Mouse (Mus musculus) heart, embryonic 14.5 days (tissue): ENCODE measurements around the gene Jph3. TPM values are rescaled to one million over a fixed set of nuclear protein-coding genes. Genes with fewer than 3 reads are reported as not detected.

Experiments
- ATAC-seq: fragments of 200-750 bp; cut with Nextera tagmentation; 2 replicates; pipeline ENCODE4 v1.8.0; 2017; ENCODE audit warnings: low read depth, moderate TSS enrichment; ENCODE audit not compliant: insufficient number of reproducible peaks, insufficient read depth, low FRiP score
- H3K27ac ChIP-seq, 2 experiments: fragments of 200-500 bp in 1 of 2; fragments of 300-500 bp in 1 of 2; sonication (generic) in 1 of 2; replicated peaks in 1 of 2; 2 replicates each; pipeline ENCODE4 v1.5.1; 2012 to 2014; ENCODE audit warnings: low read depth in 2 of 2, low read length in 2 of 2, control low read depth in 1 of 2, mild to moderate bottlenecking in 1 of 2, mixed read lengths in 1 of 2; ENCODE audit not compliant: control insufficient read depth in 1 of 2, insufficient read depth in 1 of 2
- H3K27me3 ChIP-seq: fragments of 300-500 bp; sonication (generic); 2 replicates; pipeline ENCODE4 v1.6.1; 2014; ENCODE audit warnings: mild to moderate bottlenecking, low read length, control low read depth; ENCODE audit not compliant: control insufficient read depth, insufficient read depth
- H3K36me3 ChIP-seq: fragments of 300-500 bp; sonication (generic); 2 replicates; pipeline ENCODE4 v1.6.1; 2014; ENCODE audit warnings: mild to moderate bottlenecking, control low read depth, low read length, mixed read lengths; ENCODE audit not compliant: control insufficient read depth, insufficient read depth
- H3K4me1 ChIP-seq, 2 experiments: fragments of 200-500 bp in 1 of 2; fragments of 300-500 bp in 1 of 2; sonication (generic) in 1 of 2; 2 replicates each; pipeline ENCODE4 v1.6.1; 2012 to 2014; ENCODE audit warnings: low read length in 2 of 2, control low read depth in 1 of 2, mixed read lengths in 1 of 2; ENCODE audit not compliant: control insufficient read depth in 2 of 2, insufficient read depth in 2 of 2
- H3K4me2 ChIP-seq: fragments of 300-500 bp; sonication (generic); 2 replicates; pipeline ENCODE4 v1.6.1; 2014; ENCODE audit warnings: mild to moderate bottlenecking, low read length
- H3K4me3 ChIP-seq, 2 experiments: fragments of 200-500 bp in 1 of 2; fragments of 300-500 bp in 1 of 2; sonication (generic) in 1 of 2; 2 replicates each; pipeline ENCODE4 v1.5.1; 2012 to 2014; ENCODE audit warnings: low read length in 2 of 2, mild to moderate bottlenecking in 2 of 2, control low read depth in 1 of 2, low read depth in 1 of 2, moderate library complexity in 1 of 2; ENCODE audit not compliant: control insufficient read depth in 1 of 2, insufficient read depth in 1 of 2
- H3K9ac ChIP-seq: fragments of 300-500 bp; sonication (generic); 2 replicates; pipeline ENCODE4 v1.6.1; 2014; ENCODE audit warnings: mild to moderate bottlenecking, low read length
- H3K9me3 ChIP-seq: fragments of 300-500 bp; sonication (generic); 2 replicates; pipeline ENCODE4 v1.6.1; 2016; ENCODE audit warnings: low read length, control low read depth; ENCODE audit not compliant: control insufficient read depth
- WGBS: fragments of 180-500 bp; shearing (Covaris S2); extraction: QIAGEN DNeasy Blood & Tissue Kit; methylation state at CpG from one replicate; pipeline ENCODE4 v1.1.7; 2014; 5-methylcytosine and 5-hydroxymethylcytosine counted together
- polyA plus RNA-seq: library from polyadenylated mRNA; unstranded; fragments of >200 nt; fragmentation: Nextera tagmentation; extraction: Ambion mirVana; gene quantifications from 2 replicates; pipeline ENCODE4 v1.2.1, GENCODE M21; 2014

The Jph3 gene
- polyA plus RNA-seq, 1 experiment from 2014 or later: 0.18 TPM

- no peak overlapping the region for H3K27ac ChIP-seq
- no peak overlapping the region for H3K4me2 ChIP-seq
- ATAC-seq: no peak
- WGBS: 54% methylated on average over 4 of the region's 4 CpGs
- H3K36me3 ChIP-seq: no peaks in the 10 kb centered on the region
- peaks cover 5 to 10% of the 10 kb centered on the region in 2 experiments; a peak in 3 of 4 replicates for H3K4me1 ChIP-seq
- no peaks in the 10 kb centered on the region for H3K9me3 ChIP-seq
- no peaks in the 10 kb centered on the region; the same call in 1 of the 2 replicates for H3K27me3 ChIP-seq
- no peak overlapping the region for H3K4me3 ChIP-seq
- H3K9ac ChIP-seq: no peak overlapping the region
Measured at GRCm38 (mm10) chr8:121694453-121694852, 35.0 kb upstream of the Jph3 start.

GRCm38 (mm10) chr8:121695585-121696184, 33.7 kb upstream of the Jph3 start:
- Histone ChIP-seq H3K36me3 (no peaks in the 10 kb centered on the region), H3K9ac (no peak overlapping the region), H3K4me3 (no peak overlapping the region), H3K4me2 (no peak overlapping the region), H3K27me3 (no peaks in the 10 kb centered on the region; the same call in 1 of the 2 replicates), H3K27ac (no peak overlapping the region), H3K4me1 (peaks cover 5 to 10% of the 10 kb centered on the region in 2 experiments; a peak in 3 of 4 replicates), H3K9me3 (no peaks in the 10 kb centered on the region)
- ATAC-seq: no peak
- WGBS: 49% methylated on average over 6 of the region's 6 CpGs

- Histone ChIP-seq H3K9ac (peak overlapping the region; percentile 50), H3K4me3 (peak overlapping the region; percentile 6 to 13; a peak in 2 of 4 replicates), H3K9me3 (no peaks in the 10 kb centered on the region), H3K27me3 (no peaks in the 10 kb centered on the region; the same call in 1 of the 2 replicates), H3K27ac (no peak overlapping the region), H3K4me1 (peaks cover 5 to 10% of the 10 kb centered on the region in 2 experiments; a peak in 3 of 4 replicates), H3K4me2 (peak overlapping the region; percentile 56), H3K36me3 (no peaks in the 10 kb centered on the region)
- 5% methylated on average over 15 of the region's 17 CpGs for WGBS
- ATAC-seq: no peak
Measured at GRCm38 (mm10) chr8:121697735-121698614, 31.4 kb upstream of the Jph3 start.

DNA sequence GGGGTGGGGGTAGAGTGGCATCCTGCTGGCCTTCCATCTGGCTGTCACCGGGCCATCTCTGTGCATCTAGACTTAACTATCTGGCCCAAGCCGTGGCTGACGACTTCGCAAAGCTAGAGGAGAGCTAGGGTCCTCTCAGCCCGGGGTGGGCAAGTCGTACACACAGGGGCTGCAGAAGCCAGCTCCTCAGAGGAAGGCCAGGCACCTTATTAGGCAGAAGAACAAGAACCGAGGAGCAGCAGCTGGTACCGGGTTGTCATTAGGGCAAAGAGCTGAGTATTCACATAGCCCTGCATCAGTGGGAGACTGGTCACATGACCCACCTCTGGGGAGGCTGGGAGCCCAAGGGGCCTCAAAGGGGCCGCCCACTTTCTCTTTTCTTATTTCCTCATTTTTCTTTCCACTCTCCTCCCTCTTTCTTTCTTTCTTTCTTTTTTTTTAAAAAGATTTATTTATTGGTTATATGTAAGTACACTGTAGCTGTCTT, 30.8 kb upstream of the Jph3 start:
- H3K9me3 ChIP-seq: no peaks in the 10 kb centered on the region
- peak overlapping the region in 1 of 2 experiments; percentile 13; a peak in 1 of 4 replicates for H3K4me3 ChIP-seq
- H3K36me3 ChIP-seq: no peaks in the 10 kb centered on the region
- H3K4me1 ChIP-seq: peaks cover 5 to 10% of the 10 kb centered on the region in 2 experiments; a peak in 3 of 4 replicates
- no peak overlapping the region for H3K27ac ChIP-seq
- peak overlapping the region; percentile 56 for H3K4me2 ChIP-seq
- ATAC-seq: no peak
- H3K27me3 ChIP-seq: no peaks in the 10 kb centered on the region; the same call in 1 of the 2 replicates
- 9% methylated on average over 9 of the region's 9 CpGs for WGBS
- peak overlapping the region; percentile 50 for H3K9ac ChIP-seq

DNA sequence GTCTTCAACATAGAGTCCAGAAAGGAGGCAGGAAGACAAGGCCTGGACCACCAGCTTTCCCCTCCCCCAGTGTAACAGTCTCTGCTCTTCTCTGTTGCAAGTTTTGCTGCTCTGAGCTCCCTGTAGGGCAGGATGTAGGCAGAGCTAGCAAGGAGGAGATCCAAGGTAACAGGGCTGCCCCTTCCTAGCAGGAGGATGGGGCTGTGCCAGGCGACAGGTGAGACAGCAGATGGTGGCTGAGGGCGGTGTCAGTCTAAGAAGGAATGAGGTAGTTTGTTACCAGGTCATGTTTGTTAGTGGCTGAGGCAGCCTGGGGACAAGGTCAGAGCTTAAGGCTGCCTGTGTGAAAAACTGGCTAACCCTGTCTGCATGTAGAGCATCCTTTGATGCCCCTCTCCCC, 29.5 kb upstream of the Jph3 start:
- Histone ChIP-seq H3K9me3 (no peaks in the 10 kb centered on the region), H3K27me3 (no peaks in the 10 kb centered on the region; the same call in 1 of the 2 replicates), H3K9ac (no peak overlapping the region), H3K4me1 (peaks cover 5 to 10% of the 10 kb centered on the region in 2 experiments; a peak in 3 of 4 replicates), H3K4me3 (no peak overlapping the region), H3K4me2 (no peak overlapping the region), H3K27ac (no peak overlapping the region), H3K36me3 (no peaks in the 10 kb centered on the region)
- 72% methylated on average over 2 of the region's 2 CpGs for WGBS
- ATAC-seq: no peak

DNA sequence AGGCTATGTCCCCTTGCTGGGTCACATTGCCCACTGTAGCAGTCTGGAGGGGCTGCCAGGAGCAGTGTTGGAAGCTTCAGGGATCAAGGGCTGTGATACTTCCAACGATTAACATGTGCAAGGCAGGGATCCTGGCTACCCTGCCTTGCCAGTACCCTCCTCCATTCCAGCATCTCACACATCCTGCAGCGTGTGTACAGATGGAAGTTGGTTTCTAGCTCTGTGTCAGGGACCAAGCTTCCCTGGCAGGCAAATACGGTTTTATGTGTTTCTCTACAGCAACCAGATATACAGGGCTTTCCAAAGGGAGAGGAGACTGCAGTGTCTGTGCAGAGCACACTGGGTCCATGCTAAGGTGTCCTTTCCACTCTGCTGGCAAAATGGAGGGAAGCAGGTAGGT, 24.2 kb upstream of the Jph3 start:
- Histone ChIP-seq H3K4me1 (no peaks in the 10 kb centered on the region), H3K4me3 (no peak overlapping the region), H3K27me3 (0 out of 2 replicates have a peak, but pooled peaks cover 4% of the 10 kb centered on the region), H3K4me2 (no peak overlapping the region), H3K27ac (no peak overlapping the region), H3K9ac (no peak overlapping the region), H3K9me3 (no peaks in the 10 kb centered on the region), H3K36me3 (no peaks in the 10 kb centered on the region)
- no peak for ATAC-seq
- WGBS: 44% methylated on average over 3 of the region's 3 CpGs

DNA sequence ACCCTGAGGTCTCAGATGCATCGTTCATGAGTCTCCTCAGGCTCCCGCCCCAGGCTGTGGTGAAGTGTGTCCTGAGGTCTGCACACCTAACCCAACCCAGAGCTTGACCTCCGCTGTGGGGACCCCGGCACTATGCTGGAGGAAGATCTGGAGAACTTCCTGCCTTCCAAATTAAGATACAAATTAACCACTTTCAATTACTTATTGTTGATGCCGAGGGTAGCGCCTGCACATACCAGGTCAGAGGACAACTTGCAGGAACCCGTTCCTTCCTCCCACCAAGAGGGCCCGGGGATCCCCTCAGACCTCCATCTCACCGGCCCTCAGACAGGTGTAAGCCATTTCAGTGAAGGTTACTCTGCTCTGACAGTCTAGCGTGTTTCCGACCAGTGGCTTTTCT, 22.5 kb upstream of the Jph3 start:
- no peak for ATAC-seq
- no peak overlapping the region for H3K9ac ChIP-seq
- H3K36me3 ChIP-seq: no peaks in the 10 kb centered on the region
- H3K27ac ChIP-seq: no peak overlapping the region
- no peaks in the 10 kb centered on the region for H3K9me3 ChIP-seq
- no peak overlapping the region for H3K4me3 ChIP-seq
- H3K27me3 ChIP-seq: 0 out of 2 replicates have a peak, but pooled peaks cover 4% of the 10 kb centered on the region
- no peaks in the 10 kb centered on the region for H3K4me1 ChIP-seq
- WGBS: 75% methylated on average over 11 of the region's 11 CpGs
- H3K4me2 ChIP-seq: no peak overlapping the region
